Comparison of ENCODE assay signal across 17 mouse cellular contexts in the genomic region with DNA sequence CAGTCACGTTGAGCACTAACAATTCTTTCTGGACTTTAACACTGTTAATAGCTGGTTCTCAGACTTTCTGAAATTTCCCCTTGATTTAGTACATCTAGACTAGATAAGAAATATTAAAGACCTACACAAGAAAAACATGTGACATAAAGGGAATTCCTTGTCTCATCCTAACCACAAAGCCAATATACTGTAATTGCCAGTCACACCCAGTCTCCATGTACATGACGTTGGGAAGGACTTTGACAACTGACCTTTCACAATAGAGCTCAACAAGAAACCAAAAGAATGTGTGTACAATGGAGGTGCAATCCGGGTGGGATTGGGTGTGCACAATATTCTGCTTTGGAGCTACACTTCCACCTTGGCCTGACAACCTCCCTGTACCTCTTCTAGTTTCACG.
"Had no signal": no experiment of that assay in that cellular context is flagged by ENCODE, and none has a peak within 500 bp of the region (broad histone marks: within the 10 kb centered on the region; RNA-seq: fewer than 3 reads in every experiment).

No protein-coding gene starts in this region.

- H3K9me3 ChIP-seq: liver, embryonic 15.5 days; lung, embryonic 15.5 days; megakaryocyte, embryonic 14.5 days; midbrain, embryonic 12.5 days; midbrain, embryonic 15.5 days; neural tube, embryonic 12.5 days had no signal

- H3K36me3 ChIP-seq: liver, embryonic 15.5 days; lung, embryonic 15.5 days; midbrain, embryonic 12.5 days; midbrain, embryonic 15.5 days; neural tube, embryonic 12.5 days had no signal

- H3K4me2 ChIP-seq: liver, embryonic 15.5 days; lung, embryonic 15.5 days; midbrain, embryonic 12.5 days; midbrain, embryonic 15.5 days; neural tube, embryonic 12.5 days had no signal

- DNase-seq: liver, postnatal 0 days; lung, adult 2 months; lung, postnatal 14 days; lung, postnatal 36 days; right cerebral cortex, postnatal 14 days; spleen, adult 18-20 months; thymus, adult 18-20 months; thymus, postnatal 14 days; thymus, postnatal 36 days had no signal

- H3K9ac ChIP-seq: liver, embryonic 15.5 days; liver, postnatal 0 days; lung, embryonic 15.5 days; midbrain, embryonic 12.5 days; midbrain, embryonic 15.5 days; neural tube, embryonic 12.5 days had no signal

- ATAC-seq: liver, postnatal 0 days; lung, postnatal 0 days; midbrain, embryonic 15.5 days had no signal

- H3K27ac ChIP-seq: liver, embryonic 15.5 days; lung, embryonic 15.5 days; macrophage; midbrain, embryonic 12.5 days; midbrain, embryonic 15.5 days; neural tube, embryonic 12.5 days had no signal

- H3K4me1 ChIP-seq: liver, embryonic 15.5 days; lung, embryonic 15.5 days; midbrain, embryonic 12.5 days; midbrain, embryonic 15.5 days; neural tube, embryonic 12.5 days had no signal

- H3K27me3 ChIP-seq: liver, embryonic 15.5 days; lung, embryonic 15.5 days; midbrain, embryonic 12.5 days; midbrain, embryonic 15.5 days; neural tube, embryonic 12.5 days had no signal

- H3K4me3 ChIP-seq: liver, embryonic 15.5 days; lung, embryonic 15.5 days; megakaryocyte, embryonic 14.5 days; midbrain, embryonic 12.5 days; midbrain, embryonic 15.5 days; neural tube, embryonic 12.5 days had no signal
